Mouse (Mus musculus): ENCODE results near the gene Prkcb.

Prkcb gene

DNA sequence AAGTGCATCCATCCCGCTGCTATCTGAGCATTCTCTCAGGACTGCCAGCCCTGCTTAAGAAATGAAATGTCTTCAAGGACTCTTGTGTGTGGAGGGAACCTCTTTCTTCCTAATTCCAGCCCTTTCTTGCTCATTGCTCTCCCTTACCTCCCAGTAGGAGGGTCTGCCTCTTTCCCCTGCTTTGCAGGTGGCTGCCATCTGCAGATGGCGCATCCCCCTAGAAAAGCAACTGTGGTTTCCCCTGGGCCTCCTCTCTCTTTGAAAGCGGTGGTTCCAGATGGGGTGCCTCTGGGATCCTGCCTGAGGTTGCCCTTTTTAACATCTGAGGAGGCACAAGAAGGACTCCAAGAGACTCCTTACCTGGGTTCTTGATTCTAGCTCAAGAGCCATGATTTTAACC, 2.2 kb downstream of the Prkcb start:
- DNase-seq = no peak

DNA sequence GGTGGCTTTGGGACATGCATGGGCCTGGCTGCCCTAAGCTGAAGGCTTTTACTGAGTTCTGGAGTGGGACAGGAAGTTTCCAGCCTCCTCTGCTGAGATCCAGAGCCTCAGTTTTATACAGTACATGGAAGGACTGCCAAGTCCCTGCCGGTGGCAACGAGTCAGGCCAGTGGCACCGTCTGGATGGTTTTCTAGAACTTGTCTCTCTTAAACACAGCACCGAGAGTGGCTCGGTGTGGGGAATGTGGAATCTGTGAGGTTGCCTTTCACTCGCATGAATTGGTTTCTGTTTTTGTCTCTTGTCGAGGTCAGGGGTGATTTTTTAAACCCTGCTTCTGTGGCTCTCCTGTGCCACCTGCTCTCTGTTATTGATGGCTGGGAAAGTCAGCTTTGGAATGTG, 3.6 kb downstream of the Prkcb start:
- DNase-seq = peak; percentile 76

DNA sequence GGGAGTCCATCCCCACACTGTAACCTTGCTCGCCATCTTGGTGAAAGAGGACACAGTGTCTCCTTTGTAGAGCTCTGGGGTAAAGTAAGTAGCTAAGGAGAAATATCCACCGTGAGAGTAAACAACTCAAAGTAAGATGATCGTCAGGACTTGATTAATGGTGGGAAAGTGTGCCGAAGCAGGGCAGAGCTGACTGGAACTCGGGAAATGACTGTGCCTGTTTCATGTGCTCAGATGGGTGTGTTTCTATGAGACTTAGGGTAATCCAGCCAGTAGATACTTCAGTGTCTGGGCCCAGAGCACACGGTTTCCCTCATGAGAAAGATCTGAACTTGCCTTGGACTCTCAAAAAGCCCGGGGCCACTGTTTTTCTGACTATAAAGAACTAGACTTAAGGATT, 5.6 kb downstream of the Prkcb start:
- no peak for DNase-seq

DNA sequence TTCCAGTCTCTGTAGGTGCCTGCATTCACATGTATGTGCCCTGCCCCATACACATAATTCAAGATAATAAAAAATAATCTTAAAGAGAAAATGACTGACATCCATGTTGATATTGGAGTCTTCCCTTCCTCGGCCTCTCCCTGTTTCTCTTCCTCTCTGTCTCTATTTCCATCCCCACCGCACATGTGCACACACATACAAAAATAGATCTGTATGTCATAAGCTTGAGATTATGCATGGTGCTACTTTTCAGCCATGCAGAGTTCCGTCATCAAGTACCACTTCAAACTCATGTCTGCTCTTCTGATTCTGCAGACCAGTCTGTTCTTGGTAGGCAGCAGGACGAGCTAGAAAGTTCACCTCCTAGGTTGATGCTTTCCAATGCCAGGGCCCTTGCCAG, 6.8 kb downstream of the Prkcb start:
- DNase-seq = no peak

DNA sequence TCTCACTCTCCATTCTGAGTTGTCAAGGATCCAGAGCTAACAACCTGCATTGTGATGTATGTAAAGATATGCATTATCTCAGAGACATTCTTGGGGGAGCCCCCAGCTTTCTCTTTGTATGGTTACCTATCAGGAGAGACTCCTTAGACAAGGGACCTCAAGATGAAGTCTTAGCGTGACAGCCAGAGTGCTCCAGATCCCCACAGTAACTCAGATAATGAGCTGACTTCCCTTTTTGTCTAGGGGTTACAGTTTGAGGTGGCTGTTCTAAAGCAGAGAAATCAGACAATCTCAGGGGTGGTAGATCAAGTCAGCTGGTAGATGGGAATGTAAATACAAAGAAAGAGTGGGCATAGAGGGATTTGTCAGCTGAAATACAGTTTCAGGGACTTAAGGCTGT, 7.8 kb downstream of the Prkcb start:
- no peak for DNase-seq

DNA sequence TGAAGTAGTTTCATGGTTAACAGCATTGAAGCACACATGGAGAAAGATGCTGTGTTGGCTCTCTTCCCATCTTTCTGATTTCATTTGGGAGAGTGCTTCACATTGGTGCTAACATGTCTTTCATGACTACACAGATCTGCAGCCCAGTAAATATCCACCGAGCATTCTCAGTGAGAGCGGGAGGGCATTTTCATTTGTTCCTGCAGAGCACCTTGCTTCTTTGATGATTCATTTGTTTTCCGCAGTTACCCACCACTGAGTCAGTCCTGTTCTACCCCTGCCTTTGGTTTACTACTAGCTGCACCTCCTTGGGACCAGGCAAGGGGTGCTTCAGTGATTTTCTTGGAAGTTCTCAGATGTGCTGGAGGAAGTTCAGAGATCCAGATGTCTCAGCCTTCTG, 8.3 kb downstream of the Prkcb start:
- no peak for DNase-seq

DNA sequence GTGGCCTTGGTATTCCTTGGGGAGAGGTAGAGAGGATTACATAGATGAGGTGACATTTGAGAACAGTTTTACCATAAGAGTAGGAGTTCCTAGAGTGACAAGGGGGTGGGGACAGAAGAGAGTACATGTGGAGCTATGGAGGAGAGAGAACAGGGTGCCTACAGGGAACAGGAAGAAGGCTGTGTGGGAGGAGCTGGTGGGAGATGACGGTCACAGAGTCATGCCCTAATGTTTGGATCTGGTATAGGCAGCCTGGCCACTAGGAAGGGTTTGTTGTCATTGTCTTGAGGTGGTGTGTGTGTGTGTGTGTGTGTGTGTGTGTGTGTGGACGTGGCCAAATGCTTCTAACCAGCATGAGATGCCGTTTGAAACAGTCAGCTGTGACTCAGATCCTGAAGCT, 9.1 kb downstream of the Prkcb start:
- DNase-seq = no peak

DNA sequence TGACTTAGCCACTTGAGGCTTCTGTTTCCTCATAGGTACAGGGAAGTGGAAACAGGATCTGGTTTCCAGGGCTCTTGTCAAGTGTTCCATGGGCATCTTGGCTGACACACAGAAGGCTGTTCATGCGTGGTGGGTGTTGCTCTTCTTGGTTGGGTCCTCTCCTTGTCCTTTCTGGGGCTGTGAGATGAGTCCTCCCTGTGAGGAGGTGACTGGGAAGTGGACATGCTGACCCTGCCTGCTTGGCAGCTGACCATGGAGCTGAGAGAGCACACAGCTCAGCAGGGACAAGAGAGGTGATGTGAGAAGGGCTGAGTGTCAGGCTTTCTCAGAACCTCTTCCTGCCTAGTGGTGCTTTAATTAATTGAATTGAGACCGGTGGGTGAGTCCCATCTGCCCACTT, 10.2 kb downstream of the Prkcb start:
- DNase-seq = no peak

DNA sequence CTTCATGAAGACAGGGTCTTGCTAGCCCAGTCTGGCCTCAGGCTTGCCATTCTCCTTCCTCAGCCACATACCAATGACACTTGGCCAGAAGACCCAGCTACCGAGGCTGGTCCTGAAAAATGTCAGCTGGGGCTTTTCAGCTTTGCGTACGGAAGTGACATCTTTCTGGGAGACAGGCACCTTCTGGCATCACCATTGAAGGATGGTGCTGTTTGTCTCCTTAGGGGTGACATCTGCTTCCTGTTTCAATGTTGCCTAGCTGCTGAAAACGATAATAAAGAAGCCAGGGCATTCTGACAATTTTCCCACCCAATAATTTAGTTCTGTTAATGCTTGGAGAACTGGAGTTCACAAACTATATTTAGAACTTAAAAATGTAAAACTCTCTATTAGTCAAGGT, 12.0 kb downstream of the Prkcb start:
- no peak for DNase-seq

DNA sequence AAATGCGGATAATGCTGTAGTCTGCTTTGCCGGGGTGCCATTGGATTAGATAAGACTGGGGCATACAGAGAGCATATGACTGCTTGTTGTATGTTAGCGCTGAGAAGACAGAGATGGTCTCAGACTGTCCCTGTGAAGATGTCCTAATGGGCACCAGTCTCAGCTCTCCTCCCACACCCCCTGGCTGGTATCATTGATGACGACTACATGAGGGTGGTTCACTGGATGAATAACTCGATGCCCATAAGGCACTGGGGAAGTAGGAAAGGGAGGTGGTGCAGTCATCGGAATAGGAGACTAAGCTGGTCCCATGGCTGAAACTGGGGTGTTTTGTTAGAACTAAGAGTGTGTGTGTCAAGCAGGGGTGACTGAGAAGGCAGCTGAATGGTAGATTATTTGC, 14.0 kb downstream of the Prkcb start:
- DNase-seq = no peak

DNA sequence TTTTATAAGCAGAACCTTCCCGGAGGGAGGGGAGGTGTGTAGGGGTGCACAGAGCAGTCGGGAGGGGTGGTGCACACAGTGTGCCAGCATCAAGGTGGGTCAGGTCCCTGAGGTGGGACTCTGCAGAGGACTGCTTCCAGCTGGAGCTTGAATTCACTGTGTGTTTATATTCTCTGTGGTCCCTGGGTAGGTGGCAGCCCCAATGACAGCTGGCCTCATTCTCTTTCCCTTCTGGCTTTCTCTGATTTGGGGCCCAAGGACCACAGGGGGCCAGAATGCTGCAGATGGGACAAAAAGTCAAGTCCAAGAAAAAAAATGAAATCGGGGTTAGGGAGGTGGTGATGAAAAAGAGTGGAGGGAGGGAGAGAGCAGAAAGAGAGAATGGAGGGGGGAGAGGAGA, 15.4 kb downstream of the Prkcb start:
- DNase-seq = peak; percentile 93

DNA sequence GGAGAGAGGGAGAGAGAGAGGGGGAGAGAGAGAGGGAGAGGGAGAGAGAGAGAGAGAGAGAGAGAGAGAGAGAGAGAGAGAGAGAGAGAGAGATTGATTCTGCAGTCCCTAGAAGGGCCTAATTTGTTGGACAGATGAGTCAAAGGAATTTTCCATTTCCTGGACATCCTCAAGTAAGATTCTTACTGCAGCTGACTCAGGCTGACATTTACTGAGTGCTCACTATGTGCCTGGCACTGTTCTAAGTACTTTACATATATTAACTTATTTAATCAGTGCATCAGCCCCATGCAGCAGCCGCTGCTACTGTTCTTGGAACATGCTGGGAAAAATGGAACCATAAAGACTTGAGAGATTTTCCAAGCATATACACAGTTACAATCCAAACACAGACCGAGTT, 16.0 kb downstream of the Prkcb start:
- peak; percentile 16 for DNase-seq

DNA sequence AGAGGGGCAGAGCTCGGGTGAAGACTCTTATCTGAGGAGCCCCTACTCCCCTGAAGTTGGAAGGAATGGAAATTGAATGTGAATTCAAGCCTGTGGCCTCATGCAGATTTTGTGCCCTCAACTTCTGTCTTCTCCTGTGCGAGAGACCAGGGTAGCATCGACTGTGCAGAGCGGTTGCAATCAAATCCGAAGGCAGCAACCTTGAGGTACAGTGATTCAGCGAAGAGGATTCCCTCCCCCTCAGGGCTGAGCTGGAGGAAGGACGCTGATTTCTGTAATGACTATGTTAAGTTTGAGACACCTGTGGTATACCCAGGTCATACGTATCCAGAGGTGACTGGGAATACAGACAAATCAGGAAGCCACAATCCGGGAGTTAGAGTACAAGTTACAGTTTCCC, 18.7 kb downstream of the Prkcb start:
- DNase-seq = no peak

DNA sequence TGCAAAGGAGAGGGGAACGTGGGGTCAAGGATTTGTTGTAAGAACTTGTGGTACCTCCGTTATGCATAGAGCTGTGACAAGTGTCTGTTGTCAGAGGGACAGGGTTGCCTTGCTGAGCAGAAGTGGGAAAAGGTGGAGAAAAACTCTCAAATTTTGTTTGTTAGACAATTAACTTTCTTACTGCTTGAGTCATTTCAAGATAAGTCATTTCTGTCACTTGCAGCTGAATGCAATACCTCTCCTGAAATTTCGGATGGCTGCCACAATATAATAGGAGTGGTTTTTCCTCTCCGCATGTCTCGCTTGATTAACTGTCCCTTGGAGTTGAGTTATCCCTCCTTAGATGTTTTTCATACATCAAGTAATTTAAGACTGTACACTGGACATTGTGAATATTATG, 20.1 kb downstream of the Prkcb start:
- DNase-seq = no peak

DNA sequence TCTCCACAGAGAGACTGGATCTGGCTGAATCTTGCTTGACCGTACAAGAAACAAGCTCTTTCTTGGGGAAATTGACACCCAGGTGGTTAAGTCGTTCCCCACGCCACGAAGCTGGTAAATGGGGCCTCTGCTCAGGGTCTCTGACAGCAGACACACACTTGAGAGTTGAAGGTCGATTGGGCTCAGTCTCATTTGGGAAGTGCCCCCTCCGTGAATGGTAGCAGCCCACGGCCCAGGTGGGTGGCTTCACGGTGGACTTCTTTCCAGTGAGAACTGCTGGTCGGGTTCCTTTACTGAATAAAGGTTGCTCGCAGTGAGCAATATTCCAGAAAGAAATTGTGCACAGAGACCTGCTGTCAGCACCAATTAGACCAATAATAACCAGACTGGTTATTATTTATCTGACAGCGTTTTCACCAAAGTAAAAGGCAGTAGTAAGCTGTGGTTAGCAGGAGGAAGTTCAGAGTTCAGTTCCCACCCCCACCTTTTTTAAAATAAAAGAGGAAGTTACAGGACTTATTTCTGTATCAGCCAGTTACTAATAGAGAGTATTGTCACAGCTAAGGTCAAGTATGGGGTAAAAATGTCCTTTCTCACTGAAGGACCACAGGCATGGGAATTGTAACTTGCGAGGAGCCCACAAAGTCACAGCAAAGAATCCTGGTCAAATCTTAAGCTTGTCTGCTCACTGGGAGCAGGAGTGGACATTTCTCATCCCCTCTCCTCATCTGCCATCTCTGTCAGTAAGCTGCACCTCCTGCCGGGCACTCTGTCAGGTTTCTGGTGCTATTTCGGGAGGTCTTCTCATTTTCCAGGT, 21.6 kb downstream of the Prkcb start:
- no peak for DNase-seq

DNA sequence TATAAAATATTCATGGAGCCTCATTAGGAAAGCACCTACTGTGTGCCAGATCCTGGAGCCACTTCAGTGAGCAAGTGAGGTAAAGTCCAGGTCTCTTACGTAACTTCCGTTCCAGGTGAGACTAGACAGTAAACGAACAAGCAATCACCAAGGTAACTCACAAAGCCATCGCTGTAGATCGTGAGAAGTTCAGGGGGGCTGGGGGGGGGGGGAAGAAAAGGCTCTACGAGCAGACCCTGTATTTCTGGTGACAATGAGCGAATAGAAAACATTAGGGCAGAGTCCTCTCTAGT, 22.1 kb downstream of the Prkcb start:
- DNase-seq = no peak

DNA sequence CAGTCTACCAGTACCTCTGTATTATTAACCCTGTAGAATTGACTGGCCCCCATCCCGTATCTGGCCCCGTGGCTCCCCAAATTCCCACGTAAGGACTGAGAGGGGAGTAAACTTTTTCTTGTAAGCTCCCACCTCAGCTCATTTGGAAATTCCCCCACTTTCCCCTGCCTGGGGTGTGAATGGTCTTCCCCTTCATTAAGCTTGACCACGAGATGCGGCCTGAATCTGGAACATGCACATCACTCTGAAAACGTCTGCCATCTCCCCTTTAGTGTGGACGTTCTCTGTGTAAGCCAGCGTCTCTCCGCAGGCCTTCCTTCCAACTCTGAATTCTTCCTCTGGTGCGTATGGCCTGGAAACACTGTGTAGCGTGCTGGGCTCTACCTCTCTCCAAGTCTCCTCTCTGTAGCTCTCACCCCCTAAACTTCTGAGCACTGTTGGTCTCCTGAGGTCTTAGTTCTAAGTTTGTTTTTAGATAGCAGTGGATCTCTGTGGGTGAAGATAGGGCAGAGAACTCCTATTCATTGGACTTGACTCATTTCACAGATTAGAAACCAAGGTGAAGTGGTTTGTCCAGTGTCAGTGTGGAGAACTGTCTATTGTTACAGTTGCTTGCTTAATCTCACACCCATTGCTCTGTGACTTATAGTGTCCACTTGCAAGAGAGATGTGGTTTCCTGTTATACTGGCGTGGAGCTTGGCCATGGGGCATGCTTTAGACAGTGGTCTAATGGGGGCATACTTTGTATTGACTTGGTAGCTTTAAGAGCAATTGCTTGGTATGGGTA, 25.3 kb downstream of the Prkcb start:
- no peak for DNase-seq

DNA sequence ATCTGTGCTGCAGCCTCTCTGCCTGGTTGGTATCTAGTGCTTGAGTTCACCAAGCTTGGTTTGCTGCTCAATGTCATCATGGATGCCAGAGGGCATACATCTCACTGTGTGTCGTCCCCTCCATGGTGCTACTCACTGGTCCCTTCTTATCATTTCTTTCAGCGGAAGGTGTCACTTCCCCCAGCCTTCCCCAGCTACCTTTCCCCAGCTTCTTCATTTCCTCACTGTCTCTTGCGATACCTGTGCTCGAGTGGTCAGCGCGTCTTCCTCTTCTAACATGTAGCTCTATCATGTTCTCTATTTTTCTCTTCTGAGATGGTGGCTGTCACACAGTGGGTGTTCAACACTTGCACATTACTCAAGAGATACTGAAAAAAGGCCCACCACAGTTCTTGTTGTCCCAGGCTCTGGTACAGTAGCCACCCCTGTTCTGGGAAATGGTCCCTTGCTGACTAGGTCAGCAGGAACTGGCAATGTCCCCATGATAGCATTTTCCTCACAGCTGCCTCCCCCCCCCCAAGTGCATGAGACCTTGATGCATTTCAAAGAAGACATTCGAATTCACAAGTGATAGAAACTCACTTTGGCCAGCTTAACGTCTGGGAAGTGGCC, 27.3 kb downstream of the Prkcb start:
- no peak for DNase-seq

DNA sequence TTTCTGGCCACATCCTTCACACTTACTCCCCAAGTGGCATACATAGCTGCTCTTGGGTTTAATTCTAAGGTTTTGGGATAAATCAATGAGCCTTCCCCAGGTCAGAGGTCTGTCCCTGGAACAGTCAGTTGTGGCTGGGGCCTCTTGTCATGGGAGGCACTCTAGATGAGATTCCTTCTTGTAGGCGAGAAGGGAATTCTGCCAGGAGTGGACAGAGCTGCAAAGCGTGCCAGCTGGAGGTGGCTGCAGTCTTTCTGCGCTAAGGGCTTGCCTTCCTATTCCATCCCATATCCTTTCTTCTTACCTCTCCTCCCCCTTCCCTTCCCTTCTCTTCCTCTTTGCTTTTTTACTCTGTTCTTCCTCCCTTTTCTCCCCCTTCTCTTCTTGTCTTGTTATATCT, 28.1 kb downstream of the Prkcb start:
- peak; percentile 85 for DNase-seq

DNA sequence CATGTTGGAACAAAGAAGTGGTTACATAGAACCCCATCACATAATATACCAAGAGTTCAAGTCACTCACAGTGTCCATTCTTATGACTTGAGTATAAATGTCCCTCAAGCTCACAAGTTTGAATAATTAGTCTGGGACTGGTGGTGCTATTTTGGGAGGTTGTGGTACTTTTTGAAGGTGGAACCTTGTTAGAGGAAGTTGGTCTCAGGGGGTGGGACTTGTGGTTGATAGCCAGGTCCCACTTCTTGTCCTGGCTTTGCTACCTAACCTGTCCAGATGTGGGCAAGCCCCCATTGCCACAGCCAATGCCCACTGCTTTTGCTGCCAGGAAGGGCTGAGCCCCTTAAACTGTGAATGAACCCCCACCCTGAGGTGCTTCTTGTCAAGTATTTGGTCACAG, 28.9 kb downstream of the Prkcb start:
- DNase-seq = no peak

DNA sequence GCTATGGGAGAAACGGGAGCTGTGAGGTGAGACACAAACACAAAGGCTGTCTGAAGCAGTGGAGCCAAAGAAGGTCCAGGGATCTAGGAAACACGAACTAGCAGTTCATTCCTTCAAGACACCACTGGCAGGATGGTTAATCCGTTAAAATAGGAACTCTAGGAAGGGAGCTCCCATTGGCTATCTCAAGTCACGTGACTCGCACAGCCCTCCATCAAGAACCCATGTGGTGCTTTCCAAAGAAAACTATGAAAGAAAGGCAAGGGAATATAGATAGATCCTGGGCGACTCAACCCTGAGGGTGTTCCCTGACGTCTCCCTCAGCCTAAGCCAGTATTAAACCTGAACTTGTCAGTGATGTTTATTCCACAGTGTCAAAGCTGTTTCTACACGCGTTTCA, 31.0 kb downstream of the Prkcb start:
- no peak for DNase-seq

DNA sequence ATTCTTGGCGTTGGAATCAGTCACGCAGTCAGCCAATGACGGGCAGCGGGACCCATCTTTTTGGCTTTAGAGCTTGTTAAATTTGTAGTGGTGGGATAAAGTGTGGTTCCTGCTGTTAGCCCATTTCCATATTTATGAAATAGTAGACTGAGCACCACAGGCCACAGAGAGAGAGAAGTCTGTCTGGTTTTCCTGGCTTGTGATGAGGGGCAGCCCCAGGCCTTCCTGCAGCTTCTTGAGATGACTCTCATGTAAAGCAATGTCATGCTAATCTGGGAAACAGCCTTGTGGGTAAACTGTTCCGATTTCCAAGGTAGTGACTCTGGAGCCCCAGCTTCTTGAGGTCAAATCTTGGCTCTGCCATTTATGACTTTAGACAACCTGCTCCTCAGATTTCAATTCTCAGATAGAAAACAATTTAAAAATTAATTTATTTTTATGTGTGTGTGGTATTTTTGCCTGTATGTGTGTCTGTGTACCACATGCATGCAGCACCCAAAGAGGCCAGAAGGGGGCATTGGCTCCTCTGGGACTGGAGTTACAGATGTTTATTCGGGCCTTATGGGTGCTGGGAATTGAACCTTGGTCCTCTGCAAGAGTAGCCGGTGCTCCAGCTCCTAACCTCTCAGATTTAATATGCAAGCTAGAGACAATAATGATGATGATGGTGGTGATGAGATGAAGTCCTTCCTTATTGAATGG, 32.4 kb downstream of the Prkcb start:
- no peak for DNase-seq

DNA sequence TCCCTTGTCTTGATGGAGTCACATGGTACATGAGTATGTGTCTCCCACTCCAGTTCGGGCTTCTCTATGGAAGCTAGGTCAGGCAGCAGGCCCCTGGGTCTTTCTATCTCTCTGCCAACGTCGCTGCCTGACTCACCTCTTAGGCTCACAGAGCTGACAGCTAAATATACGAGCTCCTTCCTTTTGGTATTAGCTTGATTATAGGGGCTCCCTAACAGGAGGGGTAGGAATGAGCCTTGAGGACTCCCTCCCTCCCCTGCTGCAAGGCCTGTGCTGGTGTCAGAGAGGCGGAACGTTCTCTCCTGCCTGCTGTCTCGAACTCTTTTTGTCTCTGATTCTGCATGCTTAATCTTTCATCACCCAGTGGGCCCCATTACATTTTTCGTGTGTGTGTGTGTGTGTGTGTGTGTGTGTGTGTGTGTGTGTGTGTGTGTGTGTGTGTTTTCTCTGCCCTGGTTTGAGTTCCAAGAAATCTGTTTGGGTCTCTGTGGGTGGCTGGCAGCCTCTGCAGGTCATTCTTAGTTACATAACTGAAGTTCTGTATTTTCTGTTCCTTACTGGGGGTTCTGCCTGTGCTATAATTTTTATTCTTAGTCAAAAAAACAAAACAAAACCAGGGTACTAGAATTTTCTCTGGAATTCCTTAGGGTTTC, 33.6 kb downstream of the Prkcb start:
- DNase-seq = peak; percentile 80
